Mouse (Mus musculus) thymus, postnatal 0 days (tissue): ENCODE results near the gene Vps41. TPM values are rescaled to one million over a fixed set of nuclear protein-coding genes. Genes with fewer than 3 reads are reported as not detected.

Experiments used
- DNase-seq: peaks from one replicate; pipeline ENCODE4 v3.0.0-alpha.2; 2015; ENCODE audit warnings: low spot score
- polyA plus RNA-seq: library from polyadenylated mRNA; unstranded; fragments of >200 nt; fragmentation: Nextera tagmentation; extraction: Ambion mirVana; gene quantifications from 2 replicates; pipeline ENCODE4 v1.2.1, GENCODE M21; 2015

Vps41 gene
- polyA plus RNA-seq, 1 experiment from 2014 or later: 47.6 TPM

GRCm38 (mm10) chr13:18868030-18868490 is 151.0 kb downstream of the Vps41 start:
- DNase-seq: no peak

- no peak for DNase-seq
Observed at GRCm38 (mm10) chr13:18868825-18869224, 151.7 kb downstream of the Vps41 start.

- peak; percentile 5 for DNase-seq
Observed at GRCm38 (mm10) chr13:18875321-18875720, 158.2 kb downstream of the Vps41 start.

GRCm38 (mm10) chr13:18892910-18893309 is 175.8 kb downstream of the Vps41 start:
- DNase-seq: no peak

- no peak for DNase-seq
Observed at GRCm38 (mm10) chr13:18896789-18897188, 179.7 kb downstream of the Vps41 start.

DNA sequence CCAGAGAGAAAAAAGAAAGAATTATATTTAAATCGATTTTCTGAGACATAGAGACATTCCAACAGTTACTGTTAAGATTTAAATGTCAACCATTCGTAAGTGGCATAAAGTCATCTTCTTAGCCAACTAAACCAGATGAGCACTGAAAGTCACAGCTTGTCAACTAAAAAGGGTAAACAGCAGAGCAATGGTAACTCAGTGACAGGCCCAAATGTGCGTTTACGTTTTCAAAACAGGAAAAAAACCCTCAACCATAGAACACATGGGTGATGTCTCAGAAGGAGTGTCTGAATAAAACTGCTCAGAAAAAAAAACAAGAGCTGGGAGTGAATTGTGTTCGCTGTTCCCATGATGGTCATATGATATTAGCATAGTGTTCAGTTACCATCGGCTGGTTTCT is 186.5 kb downstream of the Vps41 start:
- DNase-seq: no peak

DNA sequence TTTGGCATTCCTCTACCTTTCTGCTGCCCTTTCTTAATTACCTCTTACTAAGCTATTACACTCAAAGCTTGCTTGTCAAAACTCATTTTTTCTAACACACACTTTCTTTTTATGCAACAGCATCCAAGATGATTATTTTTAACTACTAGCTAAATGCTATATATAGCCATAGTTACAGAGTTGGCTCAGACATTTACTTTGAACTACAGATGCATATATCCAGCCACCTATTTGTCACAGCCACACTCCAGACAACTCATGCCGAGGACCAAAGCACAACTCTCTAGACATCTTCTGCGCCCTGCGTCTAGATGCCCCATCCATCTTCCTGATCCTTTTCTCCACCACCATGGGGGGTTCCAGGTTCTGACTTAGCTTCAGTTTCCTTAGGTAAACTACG is 197.7 kb downstream of the Vps41 start:
- no peak for DNase-seq

Other genes with a start within 250 kb of the Vps41 start
- gene Amph, start 230.9 kb downstream of the Vps41 start, polyA plus RNA-seq: 0.34 and 0.41 TPM in 2 replicates